Mouse (Mus musculus): ENCODE results near the gene Pcx. TPM values are rescaled to one million over a fixed set of nuclear protein-coding genes. Genes with fewer than 3 reads are reported as not detected.

The Pcx gene
- polyA plus RNA-seq, 1 experiment from 2014 or later, result 16.7 TPM

- Histone ChIP-seq H3K27me3 (ENCODE audit: control insufficient read depth, insufficient read depth, low read length) (no peaks in the 10 kb centered on the region), H3K27ac (ENCODE audit: low read depth, low read length) (no peak overlapping the region), H3K4me1 (ENCODE audit: control insufficient read depth, insufficient read depth, low read length) (no peaks in the 10 kb centered on the region), H3K9me3 (ENCODE audit: control insufficient read depth, low read length) (no peaks in the 10 kb centered on the region), H3K9ac (ENCODE audit: low read depth, low read length) (no peak overlapping the region), H3K36me3 (ENCODE audit: control insufficient read depth, insufficient read depth, low read length) (no peaks in the 10 kb centered on the region), H3K4me3 (ENCODE audit: low read length) (no peak overlapping the region), H3K4me2 (replicated peaks; ENCODE audit: low read depth, low read length) (no peak overlapping the region)
- ATAC-seq (ENCODE audit: low FRiP score, low TSS enrichment), result no peak
- 86% methylated on average over 2 of the region's 2 CpGs for WGBS
These were observed 85.8 kb downstream of the Pcx start for GRCm38 (mm10) chr19:4596071-4596470.

GRCm38 (mm10) chr19:4602459-4602858 lies 92.2 kb downstream of the Pcx start:
- Histone ChIP-seq H3K4me1 (ENCODE audit: control insufficient read depth, insufficient read depth, low read length) (no peaks in the 10 kb centered on the region), H3K4me2 (replicated peaks; ENCODE audit: low read depth, low read length) (no peak overlapping the region), H3K9ac (ENCODE audit: low read depth, low read length) (no peak overlapping the region), H3K36me3 (ENCODE audit: control insufficient read depth, insufficient read depth, low read length) (no peaks in the 10 kb centered on the region), H3K27me3 (ENCODE audit: control insufficient read depth, insufficient read depth, low read length) (no peaks in the 10 kb centered on the region), H3K4me3 (ENCODE audit: low read length) (no peak overlapping the region), H3K9me3 (ENCODE audit: control insufficient read depth, low read length) (no peaks in the 10 kb centered on the region), H3K27ac (ENCODE audit: low read depth, low read length) (no peak overlapping the region)
- no peak for ATAC-seq (ENCODE audit: low FRiP score, low TSS enrichment)
- WGBS, result 91% methylated on average over 20 of the region's 20 CpGs

- H3K9me3 ChIP-seq (ENCODE audit: control insufficient read depth, low read length), result no peaks in the 10 kb centered on the region
- ATAC-seq (ENCODE audit: low FRiP score, low TSS enrichment), result peak; percentile 68
- H3K27me3 ChIP-seq (ENCODE audit: control insufficient read depth, insufficient read depth, low read length), result no peaks in the 10 kb centered on the region
- H3K9ac ChIP-seq (ENCODE audit: low read depth, low read length), result no peak overlapping the region
- 36% methylated on average over 24 of the region's 24 CpGs for WGBS
- no peak overlapping the region for H3K4me3 ChIP-seq (ENCODE audit: low read length)
- H3K4me1 ChIP-seq (ENCODE audit: control insufficient read depth, insufficient read depth, low read length), result no peaks in the 10 kb centered on the region
- no peaks in the 10 kb centered on the region for H3K36me3 ChIP-seq (ENCODE audit: control insufficient read depth, insufficient read depth, low read length)
- H3K4me2 ChIP-seq (replicated peaks; ENCODE audit: low read depth, low read length), result no peak overlapping the region; the same call in 1 of the 2 replicates
- H3K27ac ChIP-seq (ENCODE audit: low read depth, low read length), result no peak overlapping the region
These were observed 93.8 kb downstream of the Pcx start for GRCm38 (mm10) chr19:4603801-4604723.

- H3K9ac ChIP-seq (ENCODE audit: low read depth, low read length), result no peak overlapping the region
- H3K27ac ChIP-seq (ENCODE audit: low read depth, low read length), result no peak overlapping the region
- H3K36me3 ChIP-seq (ENCODE audit: control insufficient read depth, insufficient read depth, low read length), result peaks cover 2% of the 10 kb centered on the region; the same call in 1 of the 2 replicates
- H3K27me3 ChIP-seq (ENCODE audit: control insufficient read depth, insufficient read depth, low read length), result no peaks in the 10 kb centered on the region
- H3K4me1 ChIP-seq (ENCODE audit: control insufficient read depth, insufficient read depth, low read length), result no peaks in the 10 kb centered on the region
- no peak overlapping the region for H3K4me2 ChIP-seq (replicated peaks; ENCODE audit: low read depth, low read length)
- no peak for ATAC-seq (ENCODE audit: low FRiP score, low TSS enrichment)
- no peak overlapping the region for H3K4me3 ChIP-seq (ENCODE audit: low read length)
- WGBS, result 49% methylated on average over 4 of the region's 4 CpGs
- no peaks in the 10 kb centered on the region for H3K9me3 ChIP-seq (ENCODE audit: control insufficient read depth, low read length)
These were observed 95.4 kb downstream of the Pcx start for GRCm38 (mm10) chr19:4605654-4606053.

GRCm38 (mm10) chr19:4607406-4607805 lies 97.1 kb downstream of the Pcx start:
- Histone ChIP-seq H3K4me1 (ENCODE audit: control insufficient read depth, insufficient read depth, low read length) (0 out of 2 replicates have a peak, but pooled peaks cover 2% of the 10 kb centered on the region), H3K27me3 (ENCODE audit: control insufficient read depth, insufficient read depth, low read length) (no peaks in the 10 kb centered on the region), H3K9me3 (ENCODE audit: control insufficient read depth, low read length) (no peaks in the 10 kb centered on the region), H3K4me3 (ENCODE audit: low read length) (no peak overlapping the region), H3K9ac (ENCODE audit: low read depth, low read length) (no peak overlapping the region), H3K27ac (ENCODE audit: low read depth, low read length) (no peak overlapping the region), H3K4me2 (replicated peaks; ENCODE audit: low read depth, low read length) (no peak overlapping the region), H3K36me3 (ENCODE audit: control insufficient read depth, insufficient read depth, low read length) (peaks cover 17% of the 10 kb centered on the region)
- WGBS, result 94% methylated on average over 12 of the region's 12 CpGs
- ATAC-seq (ENCODE audit: low FRiP score, low TSS enrichment), result no peak

- peaks cover 27% of the 10 kb centered on the region for H3K36me3 ChIP-seq (ENCODE audit: control insufficient read depth, insufficient read depth, low read length)
- 82% methylated on average over 4 of the region's 4 CpGs for WGBS
These were observed 98.2 kb downstream of the Pcx start for GRCm38 (mm10) chr19:4608511-4608910.

GRCm38 (mm10) chr19:4610109-4610508 lies 99.8 kb downstream of the Pcx start:
- H3K36me3 ChIP-seq (ENCODE audit: control insufficient read depth, insufficient read depth, low read length), result peaks cover 31% of the 10 kb centered on the region
- H3K9me3 ChIP-seq (ENCODE audit: control insufficient read depth, low read length), result no peaks in the 10 kb centered on the region
- WGBS, result 56% methylated on average over 4 of the region's 4 CpGs
- ATAC-seq (ENCODE audit: low FRiP score, low TSS enrichment), result no peak
- H3K4me1 ChIP-seq (ENCODE audit: control insufficient read depth, insufficient read depth, low read length), result peaks cover 16% of the 10 kb centered on the region
- no peak overlapping the region for H3K27ac ChIP-seq (ENCODE audit: low read depth, low read length)
- H3K4me3 ChIP-seq (ENCODE audit: low read length), result no peak overlapping the region
- no peak overlapping the region for H3K9ac ChIP-seq (ENCODE audit: low read depth, low read length)
- H3K27me3 ChIP-seq (ENCODE audit: control insufficient read depth, insufficient read depth, low read length), result no peaks in the 10 kb centered on the region
- no peak overlapping the region for H3K4me2 ChIP-seq (replicated peaks; ENCODE audit: low read depth, low read length)

More at GRCm38 (mm10) chr19:4608511-4608910, 98.2 kb downstream of the Pcx start:
- Histone ChIP-seq H3K27me3 (ENCODE audit: control insufficient read depth, insufficient read depth, low read length) (no peaks in the 10 kb centered on the region), H3K9ac (ENCODE audit: low read depth, low read length) (no peak overlapping the region), H3K27ac (ENCODE audit: low read depth, low read length) (no peak overlapping the region), H3K4me2 (replicated peaks; ENCODE audit: low read depth, low read length) (no peak overlapping the region), H3K4me3 (ENCODE audit: low read length) (no peak overlapping the region), H3K4me1 (ENCODE audit: control insufficient read depth, insufficient read depth, low read length) (peaks cover 5% of the 10 kb centered on the region; the same call in 1 of the 2 replicates), H3K9me3 (ENCODE audit: control insufficient read depth, low read length) (no peaks in the 10 kb centered on the region)
- ATAC-seq (ENCODE audit: low FRiP score, low TSS enrichment), result no peak

GRCm38 (mm10) chr19:4612181-4612961 lies 102.1 kb downstream of the Pcx start:
- Histone ChIP-seq H3K27me3 (ENCODE audit: control insufficient read depth, insufficient read depth, low read length) (no peaks in the 10 kb centered on the region), H3K27ac (ENCODE audit: low read depth, low read length) (no peak overlapping the region), H3K9ac (ENCODE audit: low read depth, low read length) (no peak overlapping the region), H3K4me1 (ENCODE audit: control insufficient read depth, insufficient read depth, low read length) (peaks cover 20% of the 10 kb centered on the region), H3K4me3 (ENCODE audit: low read length) (no peak overlapping the region), H3K4me2 (replicated peaks; ENCODE audit: low read depth, low read length) (no peak overlapping the region; the same call in 1 of the 2 replicates), H3K9me3 (ENCODE audit: control insufficient read depth, low read length) (no peaks in the 10 kb centered on the region), H3K36me3 (ENCODE audit: control insufficient read depth, insufficient read depth, low read length) (peaks cover 31% of the 10 kb centered on the region)
- WGBS, result 89% methylated on average over 19 of the region's 19 CpGs
- ATAC-seq (ENCODE audit: low FRiP score, low TSS enrichment), result no peak
